Mouse (Mus musculus) midbrain, postnatal 0 days (tissue): ENCODE measurements at regions not wholly inside any gene's neighbourhood (a gene's known extent, or its start where the extent isn't known, plus 50 kb on each side); places are given as distances from the start of the nearest gene placed in this dataset.

ENCODE experiments used
- ATAC-seq: fragments of 200-750 bp; cut with Nextera tagmentation; 2 replicates; pipeline ENCODE4 v1.8.0; 2017; ENCODE audit warnings: moderate number of reproducible peaks, mild to moderate bottlenecking, moderate TSS enrichment, moderate library complexity; ENCODE audit not compliant: low FRiP score
- DNase-seq: peaks from one replicate; pipeline ENCODE4 v3.0.0-alpha.2; 2015; ENCODE audit warnings: low spot score
- H3K27ac ChIP-seq: fragments of 300-500 bp; sonication (generic); 2 replicates; pipeline ENCODE4 v1.5.1; 2014; ENCODE audit warnings: low read depth, mild to moderate bottlenecking, low read length, mixed read lengths
- H3K27me3 ChIP-seq: fragments of 300-500 bp; sonication (generic); 2 replicates; pipeline ENCODE4 v1.6.1; 2014; ENCODE audit warnings: low read length, control low read depth, mixed read lengths; ENCODE audit not compliant: insufficient read depth
- H3K36me3 ChIP-seq: fragments of 300-500 bp; sonication (generic); 2 replicates; pipeline ENCODE4 v1.6.1; 2014; ENCODE audit warnings: low read length, control low read depth, mixed read lengths; ENCODE audit not compliant: insufficient read depth
- H3K4me1 ChIP-seq: fragments of 300-500 bp; sonication (generic); 2 replicates; pipeline ENCODE4 v1.6.1; 2014; ENCODE audit warnings: mild to moderate bottlenecking, control low read depth, antibody characterized with exemption, low read length, mixed read lengths; ENCODE audit not compliant: insufficient read depth
- H3K4me2 ChIP-seq: fragments of 300-500 bp; sonication (generic); 2 replicates; pipeline ENCODE4 v1.6.1; 2014; ENCODE audit warnings: low read depth, mild to moderate bottlenecking, low read length, mixed read lengths; ENCODE audit not compliant: poor library complexity, severe bottlenecking
- H3K4me3 ChIP-seq: fragments of 300-500 bp; sonication (generic); 2 replicates; pipeline ENCODE4 v1.5.1; 2014; ENCODE audit warnings: low read depth, mild to moderate bottlenecking, low read length, moderate library complexity
- H3K9ac ChIP-seq: fragments of 300-500 bp; sonication (generic); replicated peaks from 2 replicates; pipeline ENCODE4 v1.6.1; 2014; ENCODE audit warnings: mild to moderate bottlenecking, low read length, moderate library complexity, mixed read lengths; ENCODE audit not compliant: poor library complexity, severe bottlenecking
- H3K9me3 ChIP-seq: fragments of 300-500 bp; sonication (generic); 2 replicates; pipeline ENCODE4 v1.6.1; 2016; ENCODE audit warnings: low read length, control low read depth
- CTCF ChIP-seq: IDR thresholded peaks from 2 replicates; pipeline ENCODE4 v1.5.1; 2016; ENCODE audit warnings: antibody characterized with exemption, mild to moderate bottlenecking
- WGBS: fragments of 180-500 bp; shearing (Covaris S2); extraction: QIAGEN DNeasy Blood & Tissue Kit; methylation state at CpG from one replicate; pipeline ENCODE4 v1.1.7; 2014; 5-methylcytosine and 5-hydroxymethylcytosine counted together

GRCm38 (mm10) chr8:50915259-50915875 is 2071.6 kb upstream of the Tenm3 start:
- H3K27ac ChIP-seq, result peak overlapping the region; percentile 82; the same call in 1 of the 2 replicates

GRCm38 (mm10) chr8:50914615-50915014 is 2070.9 kb upstream of the Tenm3 start:
- DNase-seq (peak; percentile 44), ATAC-seq (no peak)
- 11% methylated on average over 7 of the region's 7 CpGs for WGBS
- H3K4me3 ChIP-seq, result peak overlapping the region; percentile 83
- no peaks in the 10 kb centered on the region for H3K9me3 ChIP-seq
- peak overlapping the region; percentile 83 for H3K4me2 ChIP-seq
- TF ChIP-seq CTCF, result peak; percentile 68
- no peaks in the 10 kb centered on the region for H3K36me3 ChIP-seq
- H3K27ac ChIP-seq, result no peak overlapping the region
- no peak overlapping the region; the same call in 1 of the 2 replicates for H3K9ac ChIP-seq
- H3K4me1 ChIP-seq, result no peaks in the 10 kb centered on the region
- no peaks in the 10 kb centered on the region for H3K27me3 ChIP-seq

More at GRCm38 (mm10) chr8:50915259-50915875, 2071.6 kb upstream of the Tenm3 start:
- Histone ChIP-seq H3K4me1 (no peaks in the 10 kb centered on the region), H3K4me3 (peak overlapping the region; percentile 83), H3K36me3 (no peaks in the 10 kb centered on the region), H3K27me3 (no peaks in the 10 kb centered on the region), H3K9me3 (no peaks in the 10 kb centered on the region), H3K4me2 (peak overlapping the region; percentile 83), H3K9ac (peak overlapping the region; percentile 70)
- TF ChIP-seq CTCF, result peak; percentile 30
- DNase-seq (peak; percentile 75), ATAC-seq (no peak; the same call in 1 of the 2 replicates)
- WGBS, result under 1% methylated on average over 22 of the region's 22 CpGs

GRCm38 (mm10) chr8:50878198-50878597 is 2034.4 kb upstream of the Tenm3 start:
- TF ChIP-seq CTCF, result no peak
- Histone ChIP-seq H3K36me3 (no peaks in the 10 kb centered on the region), H3K4me2 (no peak overlapping the region), H3K9ac (no peak overlapping the region), H3K27me3 (no peaks in the 10 kb centered on the region), H3K27ac (no peak overlapping the region), H3K4me3 (no peak overlapping the region), H3K4me1 (no peaks in the 10 kb centered on the region), H3K9me3 (no peaks in the 10 kb centered on the region)
- no peak for DNase-seq
- no peak for ATAC-seq
- WGBS, result 91% methylated on average over 5 of the region's 5 CpGs
